Mouse (Mus musculus): ENCODE results near the gene Il2ra.
"Not testable (repeated sequence)": the region's sequence is repeated elsewhere in the genome, so short reads cannot be mapped to it uniquely, and the experiment has no call there.

Il2ra gene

DNA sequence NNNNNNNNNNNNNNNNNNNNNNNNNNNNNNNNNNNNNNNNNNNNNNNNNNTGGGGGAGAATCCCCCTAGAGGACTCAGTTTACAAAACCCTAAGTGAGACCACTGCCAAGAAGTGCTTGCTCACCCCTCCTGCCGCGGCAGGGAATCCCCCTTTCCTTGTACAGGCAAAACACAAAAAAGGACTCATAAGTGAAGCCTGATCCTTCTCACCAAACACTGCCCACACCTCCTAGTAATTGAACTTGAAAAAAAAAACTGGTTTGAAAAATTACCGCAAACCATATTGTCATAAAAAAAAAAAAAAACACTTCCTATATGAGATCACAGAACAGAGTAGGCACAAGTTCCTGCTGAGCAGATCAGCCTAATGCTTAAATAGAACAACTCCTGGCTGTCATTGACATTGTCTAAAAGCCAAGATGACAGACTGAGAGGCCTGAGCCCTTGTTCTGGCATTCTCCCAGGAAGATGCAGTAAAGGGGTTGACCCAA, at the start of gene Il2ra:
Gene Il2ra (plus strand): TSS at position 357 of the 491 bp plus-strand sequence.
- DNase-seq (ENCODE audit: low spot score): no peak

- DNase-seq (ENCODE audit: low spot score): no peak
These were observed 45.9 kb upstream of the Il2ra start for GRCm38 (mm10) chr2:11596690-11597089.

GRCm38 (mm10) chr2:11597906-11598305, 44.7 kb upstream of the Il2ra start:
- DNase-seq (ENCODE audit: low spot score): no peak

GRCm38 (mm10) chr2:11601795-11602194, 40.8 kb upstream of the Il2ra start:
- no peak for DNase-seq (ENCODE audit: low spot score)

DNA sequence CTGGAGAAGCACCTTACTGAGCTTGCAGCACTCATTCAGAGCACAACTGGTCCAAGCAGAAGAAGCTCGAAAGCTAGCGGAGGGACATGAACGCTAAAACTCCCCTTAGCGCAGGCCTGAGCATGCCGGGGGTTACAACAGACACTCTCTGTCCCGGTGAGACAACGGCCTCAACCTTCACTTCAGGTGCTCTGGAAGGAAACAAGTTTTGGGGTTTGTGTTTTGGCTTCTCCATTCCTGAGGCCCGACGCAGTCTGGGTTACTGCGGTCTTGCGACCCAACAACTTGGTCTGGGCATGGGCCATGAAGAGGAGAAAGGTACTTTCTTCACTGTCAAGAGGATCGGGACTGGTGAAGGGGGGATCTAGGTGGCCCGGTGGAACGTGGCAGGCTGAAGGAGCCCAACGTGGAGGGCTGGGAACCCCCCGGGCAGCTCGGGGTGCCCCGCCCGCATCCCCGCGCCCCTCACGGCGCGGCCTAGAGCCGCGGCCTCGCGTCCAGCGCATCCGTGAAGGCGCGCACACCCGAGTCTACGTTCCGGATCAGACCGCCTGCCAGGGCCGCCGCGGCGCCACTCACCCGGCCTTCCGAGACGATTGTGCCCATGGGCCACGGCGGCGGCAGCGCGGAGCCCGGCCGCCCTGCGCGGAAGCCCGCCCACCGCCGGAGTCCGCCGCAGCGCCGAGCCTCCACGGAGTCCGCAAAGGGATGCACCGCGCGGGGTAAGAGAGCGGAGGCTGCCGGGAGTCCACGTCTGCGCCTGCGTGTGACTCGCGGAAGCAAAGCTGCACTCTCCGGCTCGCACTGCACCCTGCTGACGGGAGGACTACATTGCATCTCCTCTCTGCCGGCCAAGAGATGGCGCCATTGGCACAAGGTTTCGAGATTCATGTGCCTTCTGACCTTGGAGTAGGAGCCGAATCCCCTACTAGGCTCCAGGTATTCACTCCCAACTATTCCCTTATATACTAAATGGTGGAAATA, 39.8 kb upstream of the Il2ra start:
- DNase-seq (ENCODE audit: low spot score): peak; percentile 96

- DNase-seq (ENCODE audit: low spot score): no peak
These were observed 38.6 kb upstream of the Il2ra start, which contains the start of gene Rbm17 for GRCm38 (mm10) chr2:11604053-11604452. Gene Rbm17 (minus strand): TSS chr2:11604153.

DNA sequence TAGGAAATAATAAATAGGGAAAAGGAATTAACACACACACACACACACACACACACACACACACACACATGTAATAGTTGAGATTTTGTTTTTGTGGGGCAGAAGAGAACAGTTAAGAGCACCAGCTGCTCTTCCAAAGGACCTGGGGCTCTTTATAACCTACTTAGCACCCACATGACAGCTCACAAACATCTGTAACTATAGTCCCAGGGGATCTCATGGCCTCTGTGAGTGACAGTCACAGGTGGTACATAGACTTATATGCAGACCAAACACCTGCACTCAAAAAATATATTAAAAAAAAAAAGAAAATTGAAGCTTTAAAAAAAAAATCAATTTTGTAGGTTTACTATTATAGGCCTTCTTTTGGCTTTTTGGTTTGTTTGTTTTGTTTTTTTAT, 37.7 kb upstream of the Il2ra start:
- no peak for DNase-seq (ENCODE audit: low spot score)

DNA sequence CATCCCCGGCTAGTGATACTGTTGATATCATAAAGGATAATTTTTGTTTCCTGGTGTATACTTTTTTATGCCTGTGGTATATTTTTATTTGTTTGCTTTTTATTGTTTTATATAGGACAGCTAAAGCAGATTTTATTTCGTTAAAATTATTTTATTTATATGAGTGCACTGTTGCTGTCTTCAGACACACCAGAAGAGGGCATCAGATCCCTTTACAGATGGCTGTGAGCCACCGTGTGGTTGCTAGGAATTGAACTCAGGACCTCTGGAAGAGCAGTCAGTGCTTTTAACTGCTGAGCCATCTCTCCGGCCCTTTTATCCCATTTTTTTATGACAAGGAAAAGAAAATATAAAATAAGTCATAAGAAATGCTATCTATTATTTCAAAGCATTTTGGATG, 35.9 kb upstream of the Il2ra start:
- DNase-seq (ENCODE audit: low spot score): not testable (repeated sequence)

DNA sequence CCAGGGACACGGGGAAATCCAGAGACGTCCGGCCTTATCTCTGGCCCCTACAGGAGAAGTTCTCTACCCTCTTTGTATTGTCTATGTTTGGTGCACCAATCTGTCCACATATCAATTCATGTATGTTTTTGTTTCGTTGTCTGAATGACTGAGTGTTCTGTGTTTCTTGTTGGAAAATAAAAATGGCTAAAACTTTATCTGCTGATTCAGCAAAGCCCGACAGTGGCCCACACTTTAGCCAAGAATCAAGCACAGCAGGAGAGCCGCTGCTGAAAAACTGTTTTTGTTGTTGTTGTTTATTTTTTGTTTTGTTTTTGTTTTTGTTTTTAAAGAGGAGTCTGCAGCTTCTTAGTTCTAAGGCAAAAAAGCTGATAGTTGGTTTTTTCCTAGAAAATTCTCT, 29.7 kb upstream of the Il2ra start:
- not testable (repeated sequence) for DNase-seq (ENCODE audit: low spot score)

- DNase-seq (ENCODE audit: low spot score): no peak
These were observed 25.8 kb upstream of the Il2ra start for GRCm38 (mm10) chr2:11616846-11617245.

GRCm38 (mm10) chr2:11619598-11619997, 23.0 kb upstream of the Il2ra start:
- DNase-seq (ENCODE audit: low spot score): no peak

GRCm38 (mm10) chr2:11623173-11623572, 19.4 kb upstream of the Il2ra start:
- no peak for DNase-seq (ENCODE audit: low spot score)

- no peak for DNase-seq (ENCODE audit: low spot score)
These were observed 18.9 kb upstream of the Il2ra start for GRCm38 (mm10) chr2:11623726-11624125.

GRCm38 (mm10) chr2:11625890-11626289, 16.7 kb upstream of the Il2ra start, which contains the start of gene Gm17490:
Gene Gm17490 (minus strand): TSS chr2:11626264.
- DNase-seq (ENCODE audit: low spot score): no peak

DNA sequence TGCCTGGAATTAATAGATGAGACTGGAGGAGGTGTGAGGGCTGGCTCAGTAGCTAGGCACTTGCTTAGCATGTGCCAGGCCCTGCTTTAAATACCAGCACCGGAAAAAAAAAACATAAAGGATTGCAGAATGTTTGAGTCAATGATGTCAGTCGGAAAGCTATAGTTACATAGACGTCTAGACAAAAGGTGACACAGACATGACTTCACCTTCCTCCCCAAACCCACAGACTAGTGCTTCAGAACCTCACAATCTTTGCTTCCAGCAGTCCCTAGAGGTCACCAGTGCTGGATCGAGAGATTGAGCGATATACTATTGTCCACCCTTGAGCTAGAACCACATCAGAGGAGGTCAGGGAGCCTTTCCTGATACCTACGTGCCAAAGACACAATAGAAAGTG, 7.6 kb upstream of the Il2ra start:
- DNase-seq (ENCODE audit: low spot score): no peak

GRCm38 (mm10) chr2:11635471-11636137, 7.0 kb upstream of the Il2ra start:
- DNase-seq (ENCODE audit: low spot score): no peak

GRCm38 (mm10) chr2:11636138-11636480, 6.5 kb upstream of the Il2ra start:
- no peak for DNase-seq (ENCODE audit: low spot score)

- no peak for DNase-seq (ENCODE audit: low spot score)
These were observed 5.5 kb upstream of the Il2ra start for GRCm38 (mm10) chr2:11637115-11637514.

- DNase-seq (ENCODE audit: low spot score): no peak
These were observed 1.4 kb downstream of the Il2ra start for GRCm38 (mm10) chr2:11644057-11644456.

DNA sequence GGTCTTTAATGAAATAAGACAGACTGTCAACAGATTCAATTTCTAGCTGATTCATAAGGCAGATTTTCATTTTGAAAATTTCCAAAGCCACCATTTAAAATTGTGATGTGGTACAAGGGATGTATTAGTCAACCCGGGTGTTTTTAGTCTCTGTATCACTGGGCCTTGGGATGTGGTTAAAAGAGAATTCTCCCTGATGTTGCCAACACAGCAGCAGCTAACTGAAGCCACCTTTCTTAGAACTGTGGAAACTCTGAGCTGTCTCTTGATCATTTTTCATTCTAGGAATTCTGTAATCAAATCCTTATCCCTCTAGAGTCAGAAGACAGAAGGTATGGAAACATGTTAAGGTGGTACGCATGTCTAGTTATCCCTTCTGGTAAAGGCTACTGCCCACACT, 2.7 kb downstream of the Il2ra start:
- no peak for DNase-seq (ENCODE audit: low spot score)

DNA sequence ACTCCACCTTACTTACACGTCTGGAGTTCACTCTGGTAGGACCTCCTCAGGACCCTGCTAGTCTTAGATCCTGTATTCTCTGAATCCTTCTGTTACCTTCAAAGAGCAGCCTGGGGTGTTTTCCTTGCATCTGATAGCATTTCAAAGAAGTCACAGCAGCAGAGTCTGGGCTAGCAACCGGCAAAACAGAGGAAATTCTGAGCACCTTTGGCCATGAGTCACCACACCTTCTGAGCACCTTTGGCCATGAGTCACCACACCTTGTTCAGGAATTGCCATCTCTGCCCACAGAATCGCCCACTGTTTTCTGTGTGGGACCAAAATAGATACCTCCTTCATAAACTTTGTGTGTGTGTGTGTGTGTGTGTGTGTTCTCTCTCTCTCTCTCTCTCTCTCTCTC, 8.9 kb downstream of the Il2ra start:
- DNase-seq (ENCODE audit: low spot score): no peak

GRCm38 (mm10) chr2:11652196-11652595, 9.6 kb downstream of the Il2ra start:
- DNase-seq (ENCODE audit: low spot score): no peak

DNA sequence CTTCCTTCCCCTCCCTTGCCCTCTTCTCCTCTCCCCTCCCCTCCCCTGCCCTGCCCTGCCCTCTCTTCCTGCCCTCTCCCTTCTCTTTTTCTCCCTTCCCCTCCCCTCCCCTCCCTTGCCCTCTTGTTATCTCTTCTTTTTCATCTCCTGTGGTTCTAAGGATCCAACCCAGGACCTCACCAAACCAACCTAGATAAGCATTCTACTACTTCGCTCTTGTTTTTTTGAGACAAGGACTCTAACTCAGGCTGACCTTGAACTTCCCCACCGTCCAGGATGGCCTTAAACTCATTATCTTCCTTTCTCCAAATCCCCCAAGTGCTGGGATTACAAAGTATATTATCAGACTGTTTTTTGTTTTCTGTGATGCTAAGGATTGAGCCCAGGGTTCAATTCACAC, 10.2 kb downstream of the Il2ra start:
- DNase-seq (ENCODE audit: low spot score): no peak

Data from embryo, embryonic 10.5 days (tissue).